Mouse (Mus musculus): ENCODE results near the gene Cfap43. TPM values are rescaled to one million over a fixed set of nuclear protein-coding genes. Genes with fewer than 3 reads are reported as not detected.

Cfap43 gene
- polyA plus RNA-seq, 1 experiment from 2014 or later: 0.20 TPM

DNA sequence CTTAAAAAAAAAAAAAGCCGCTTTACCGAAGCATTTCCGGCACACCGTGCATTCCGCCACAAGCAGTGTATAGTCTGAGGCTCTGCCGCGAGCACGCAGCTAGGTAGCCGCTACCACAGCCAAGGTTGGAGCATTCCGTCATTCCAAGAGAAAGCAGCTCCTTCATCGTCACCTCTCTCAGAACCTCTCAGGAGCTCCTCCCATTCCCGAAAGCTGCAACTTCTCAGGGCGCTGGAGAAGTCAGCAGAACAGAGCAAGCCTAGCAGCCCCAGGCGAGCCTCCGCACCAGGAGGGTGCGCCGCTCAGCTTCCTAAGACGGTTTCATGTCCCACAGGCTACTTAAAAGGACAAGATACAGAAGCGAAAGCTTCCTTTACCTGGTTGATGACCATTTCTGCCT, 163.5 kb downstream of the Cfap43 start:
- Histone ChIP-seq H3K27ac (no peak overlapping the region), H3K36me3 (no peaks in the 10 kb centered on the region), H3K4me2 (peak overlapping the region; percentile 9; the same call in 1 of the 2 replicates), H3K9ac (no peak overlapping the region), H3K9me3 (0 out of 2 replicates have a peak, but pooled peaks cover 3% of the 10 kb centered on the region), H3K4me3 (no peak overlapping the region), H3K4me1 (no peaks in the 10 kb centered on the region), H3K27me3 (no peaks in the 10 kb centered on the region)
- WGBS: 70% methylated on average over 19 of the region's 19 CpGs
- ATAC-seq (ENCODE audit: insufficient number of reproducible peaks, insufficient read depth, low FRiP score, low TSS enrichment, low read depth): no peak

DNA sequence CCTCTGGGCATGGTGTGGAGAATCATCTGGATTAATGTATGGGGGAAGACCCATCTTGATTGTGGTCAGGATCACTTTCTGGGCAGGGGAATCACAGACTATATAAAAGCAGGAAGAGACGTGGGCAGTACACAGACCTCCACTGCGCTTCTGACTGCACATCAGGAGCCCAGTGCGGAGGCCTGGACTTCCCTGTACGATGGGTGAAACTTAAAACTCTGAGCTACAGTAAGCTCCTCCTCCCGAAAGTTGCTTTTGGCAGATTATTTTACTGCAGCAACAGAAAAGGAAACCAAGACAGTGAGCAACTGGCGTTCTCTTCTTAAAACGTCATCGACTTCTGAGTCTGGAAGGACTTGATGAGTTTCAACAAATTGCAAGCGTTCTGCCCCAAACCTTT, 164.2 kb downstream of the Cfap43 start:
- Histone ChIP-seq H3K27me3 (no peaks in the 10 kb centered on the region), H3K4me2 (no peak overlapping the region), H3K9ac (no peak overlapping the region), H3K36me3 (no peaks in the 10 kb centered on the region), H3K4me3 (no peak overlapping the region), H3K4me1 (no peaks in the 10 kb centered on the region), H3K27ac (no peak overlapping the region), H3K9me3 (0 out of 2 replicates have a peak, but pooled peaks cover 3% of the 10 kb centered on the region)
- ATAC-seq (ENCODE audit: insufficient number of reproducible peaks, insufficient read depth, low FRiP score, low TSS enrichment, low read depth): no peak
- 74% methylated on average over 9 of the region's 9 CpGs for WGBS

DNA sequence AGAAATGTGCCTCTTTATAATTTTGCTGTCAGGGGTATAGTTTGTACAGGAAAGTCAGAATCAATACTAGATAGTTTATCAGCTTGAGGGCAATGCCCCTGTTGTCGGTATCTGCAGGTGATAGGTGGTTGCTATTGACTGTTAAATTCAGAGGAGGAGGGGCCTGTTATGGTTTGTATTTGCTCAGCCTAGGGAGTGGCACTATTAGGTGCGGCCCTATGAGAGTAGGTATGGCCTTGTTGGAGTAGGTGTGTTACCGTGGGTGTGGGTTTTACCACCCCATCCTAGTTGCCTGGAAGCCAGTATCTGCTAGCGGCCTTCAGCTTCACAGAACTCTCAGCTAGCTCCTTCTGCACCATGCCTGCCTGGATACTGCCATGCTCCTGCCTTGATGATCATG, 165.2 kb downstream of the Cfap43 start:
- Histone ChIP-seq H3K27me3 (no peaks in the 10 kb centered on the region), H3K9ac (no peak overlapping the region), H3K36me3 (no peaks in the 10 kb centered on the region), H3K4me2 (no peak overlapping the region), H3K4me1 (no peaks in the 10 kb centered on the region), H3K9me3 (0 out of 2 replicates have a peak, but pooled peaks cover 3% of the 10 kb centered on the region), H3K4me3 (no peak overlapping the region), H3K27ac (no peak overlapping the region)
- ATAC-seq (ENCODE audit: insufficient number of reproducible peaks, insufficient read depth, low FRiP score, low TSS enrichment, low read depth): no peak
- WGBS: 82% methylated on average over 4 of the region's 4 CpGs

DNA sequence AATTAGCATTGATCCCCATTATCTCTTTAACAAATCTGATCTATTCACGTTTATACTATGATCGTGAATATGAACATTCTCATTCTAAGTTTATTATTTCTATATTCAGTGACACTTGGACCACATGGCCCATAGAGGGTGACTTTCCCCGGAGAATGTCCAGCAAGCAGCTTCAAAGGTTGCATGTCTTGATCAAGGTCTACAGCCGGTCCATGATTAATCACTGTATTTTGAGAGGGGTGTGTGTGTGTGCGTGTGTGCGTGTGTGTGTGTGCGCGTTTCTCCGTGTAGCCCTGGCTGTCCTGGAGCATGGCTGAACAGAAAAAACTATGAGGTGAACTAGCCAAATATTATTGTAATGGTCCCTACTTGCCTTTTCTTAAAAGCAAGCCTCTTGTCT, 166.6 kb downstream of the Cfap43 start:
- H3K4me2 ChIP-seq: no peak overlapping the region
- no peak overlapping the region for H3K9ac ChIP-seq
- no peaks in the 10 kb centered on the region for H3K27me3 ChIP-seq
- H3K4me1 ChIP-seq: no peaks in the 10 kb centered on the region
- no peak overlapping the region for H3K27ac ChIP-seq
- 90% methylated on average over 9 of the region's 9 CpGs for WGBS
- no peak for ATAC-seq (ENCODE audit: insufficient number of reproducible peaks, insufficient read depth, low FRiP score, low TSS enrichment, low read depth)
- H3K36me3 ChIP-seq: no peaks in the 10 kb centered on the region
- 0 out of 2 replicates have a peak, but pooled peaks cover 3% of the 10 kb centered on the region for H3K9me3 ChIP-seq
- no peak overlapping the region for H3K4me3 ChIP-seq

DNA sequence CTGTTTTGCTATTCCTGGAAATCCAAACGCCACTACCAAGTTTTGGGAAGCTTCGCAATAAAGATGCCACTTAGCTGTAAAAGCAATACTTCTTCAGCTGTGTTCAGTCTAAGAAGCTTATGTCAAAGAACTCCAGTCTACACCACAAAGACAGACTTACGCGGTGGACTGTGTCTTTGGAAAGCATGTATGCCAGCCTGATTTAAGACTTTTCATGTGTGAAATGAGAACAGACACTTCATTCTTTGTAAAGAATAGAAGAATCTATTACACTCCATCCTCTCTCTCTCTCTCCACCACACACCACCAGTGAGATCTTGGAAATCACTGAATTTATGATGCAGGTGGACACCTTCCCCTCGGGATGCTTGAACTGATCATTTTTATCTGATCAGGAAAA, 168.7 kb downstream of the Cfap43 start:
- H3K4me2 ChIP-seq: no peak overlapping the region
- H3K9ac ChIP-seq: no peak overlapping the region
- H3K9me3 ChIP-seq: no peaks in the 10 kb centered on the region
- no peak overlapping the region for H3K27ac ChIP-seq
- 75% methylated on average over 5 of the region's 5 CpGs for WGBS
- no peaks in the 10 kb centered on the region for H3K36me3 ChIP-seq
- H3K4me3 ChIP-seq: no peak overlapping the region
- no peaks in the 10 kb centered on the region for H3K4me1 ChIP-seq
- ATAC-seq (ENCODE audit: insufficient number of reproducible peaks, insufficient read depth, low FRiP score, low TSS enrichment, low read depth): no peak
- H3K27me3 ChIP-seq: no peaks in the 10 kb centered on the region

DNA sequence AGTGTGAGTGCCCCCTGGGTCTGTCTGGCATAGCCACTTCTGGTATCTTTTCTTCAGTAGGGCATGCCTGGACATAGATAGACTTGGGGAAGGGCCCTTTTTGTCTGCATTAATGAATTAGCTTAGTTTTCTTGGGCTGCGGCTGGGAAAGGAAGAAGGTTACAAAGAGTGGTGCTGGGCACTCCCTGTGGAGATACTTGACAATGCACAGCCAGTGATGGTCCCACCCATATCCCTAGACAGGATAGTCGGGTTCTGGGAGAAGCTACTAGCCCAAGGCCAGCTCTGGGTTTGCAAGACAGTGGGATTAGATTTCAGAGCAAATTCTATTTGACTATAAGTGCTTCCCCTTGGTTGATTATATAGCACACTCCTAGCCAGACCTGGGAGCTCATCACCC, 170.1 kb downstream of the Cfap43 start:
- Histone ChIP-seq H3K36me3 (no peaks in the 10 kb centered on the region), H3K9ac (no peak overlapping the region), H3K4me1 (no peaks in the 10 kb centered on the region), H3K4me3 (no peak overlapping the region), H3K4me2 (no peak overlapping the region), H3K27ac (no peak overlapping the region), H3K27me3 (no peaks in the 10 kb centered on the region), H3K9me3 (no peaks in the 10 kb centered on the region)
- WGBS: 53% methylated on average over 2 of the region's 2 CpGs
- no peak for ATAC-seq (ENCODE audit: insufficient number of reproducible peaks, insufficient read depth, low FRiP score, low TSS enrichment, low read depth)

DNA sequence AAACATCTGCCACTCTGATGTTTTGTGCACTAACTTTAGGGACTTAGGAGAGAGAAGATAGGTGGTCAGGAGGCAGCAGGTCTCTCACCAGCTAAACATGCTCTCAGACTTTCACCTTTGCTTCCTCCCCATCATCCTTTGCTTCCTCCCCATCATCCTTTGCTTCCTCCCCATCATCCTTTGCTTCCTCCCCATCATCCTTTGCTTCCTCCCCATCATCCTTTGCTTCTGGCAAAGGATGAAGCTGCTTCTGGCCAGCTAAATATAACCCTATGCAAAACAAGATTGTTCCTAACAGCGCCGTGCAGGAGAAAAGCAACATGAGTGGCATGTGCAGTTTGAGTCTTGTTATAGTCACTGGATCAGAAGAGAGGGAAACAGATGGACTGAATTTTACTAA, 172.0 kb downstream of the Cfap43 start:
- Histone ChIP-seq H3K9ac (no peak overlapping the region), H3K4me2 (no peak overlapping the region), H3K9me3 (no peaks in the 10 kb centered on the region), H3K27me3 (no peaks in the 10 kb centered on the region), H3K4me3 (no peak overlapping the region), H3K4me1 (no peaks in the 10 kb centered on the region), H3K36me3 (no peaks in the 10 kb centered on the region), H3K27ac (no peak overlapping the region)
- 74% methylated on average over 2 of the region's 2 CpGs for WGBS
- ATAC-seq (ENCODE audit: insufficient number of reproducible peaks, insufficient read depth, low FRiP score, low TSS enrichment, low read depth): no peak

DNA sequence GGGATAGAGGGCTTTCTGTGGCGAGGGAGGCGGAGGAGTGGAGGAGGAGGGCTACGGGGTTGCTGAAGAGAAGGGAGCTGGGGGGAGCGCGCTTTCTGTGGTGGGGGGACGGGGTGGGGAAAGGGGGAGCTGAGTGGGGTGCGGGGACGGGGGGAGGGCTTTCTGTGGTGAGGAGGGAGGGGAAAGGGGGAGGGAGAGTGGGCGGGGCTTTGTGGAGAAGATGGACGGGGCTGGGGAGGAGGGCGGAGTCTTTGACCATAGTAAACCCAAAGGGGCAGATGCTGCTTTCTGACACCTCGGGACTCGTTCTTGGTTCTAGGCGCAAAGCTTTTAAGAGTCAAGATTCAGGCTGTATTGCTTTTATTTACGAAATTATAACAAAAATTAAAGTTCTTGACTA, 187.2 kb downstream of the Cfap43 start:
- peaks cover 35% of the 10 kb centered on the region for H3K36me3 ChIP-seq
- peak overlapping the region; percentile 84 for H3K9ac ChIP-seq
- no peaks in the 10 kb centered on the region for H3K27me3 ChIP-seq
- ATAC-seq (ENCODE audit: insufficient number of reproducible peaks, insufficient read depth, low FRiP score, low TSS enrichment, low read depth): no peak
- peak overlapping the region; percentile 98 for H3K27ac ChIP-seq
- peak overlapping the region; percentile 64 for H3K4me2 ChIP-seq
- H3K4me1 ChIP-seq: peaks cover 22% of the 10 kb centered on the region
- H3K4me3 ChIP-seq: peak overlapping the region; percentile 78
- WGBS: 2% methylated on average over 15 of the region's 15 CpGs
- H3K9me3 ChIP-seq: no peaks in the 10 kb centered on the region

DNA sequence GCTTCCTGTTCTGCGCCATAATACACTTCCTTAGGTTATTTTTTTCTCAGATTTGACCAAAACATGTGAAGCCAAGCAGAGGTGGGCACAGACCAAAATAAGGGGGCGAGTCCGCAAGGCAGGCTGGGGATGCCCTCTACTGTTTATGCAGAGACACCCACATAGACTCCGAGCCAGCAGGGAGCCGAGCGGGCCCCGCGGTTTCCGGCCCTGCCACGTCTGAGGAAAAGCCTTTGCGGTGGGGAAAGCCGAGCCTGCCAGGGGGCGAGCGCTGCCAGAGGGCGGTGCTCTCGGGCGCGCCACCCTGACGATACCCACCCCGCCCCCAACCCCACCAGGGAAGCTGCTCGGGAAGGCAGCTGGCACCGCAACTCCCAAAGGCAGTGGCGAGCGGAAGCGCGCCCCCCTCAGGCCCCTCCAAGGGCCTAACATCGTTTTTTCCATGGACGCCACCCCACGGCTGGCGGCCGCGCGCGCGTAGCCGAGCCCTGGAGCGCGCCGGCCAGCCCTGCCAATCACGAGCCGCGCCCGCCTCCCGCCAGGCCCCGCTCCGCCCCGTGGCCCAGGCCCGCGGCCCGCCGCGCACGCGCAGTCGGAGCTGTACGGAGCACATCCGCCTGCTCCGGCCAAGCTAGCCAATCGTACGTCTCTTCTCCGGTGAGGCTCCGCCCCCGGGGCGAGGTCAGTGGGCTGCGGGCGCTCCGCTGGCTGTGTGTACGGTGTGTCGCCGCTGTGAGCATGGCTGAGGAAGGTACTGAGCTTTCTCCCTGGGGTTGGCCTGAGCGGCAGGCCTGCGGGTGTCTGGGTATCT, 187.8 kb downstream of the Cfap43 start, which contains the start of gene Sfr1:
Sfr1 (plus strand) TSS at position 612 of the 811 bp plus-strand sequence.
- Histone ChIP-seq H3K4me3 (peak within 1 kb of the TSS; percentile 78), H3K9me3 (no peaks in the 10 kb centered on the region), H3K36me3 (peaks cover 35% of the 10 kb centered on the region), H3K27me3 (no peaks in the 10 kb centered on the region), H3K4me2 (peak within 1 kb of the TSS; percentile 64), H3K9ac (peak within 1 kb of the TSS; percentile 84), H3K27ac (peak within 1 kb of the TSS; percentile 98), H3K4me1 (peaks cover 23% of the 10 kb centered on the region)
- under 1% methylated on average over 63 of the region's 72 CpGs for WGBS
- ATAC-seq (ENCODE audit: insufficient number of reproducible peaks, insufficient read depth, low FRiP score, low TSS enrichment, low read depth): peak; percentile 94

DNA sequence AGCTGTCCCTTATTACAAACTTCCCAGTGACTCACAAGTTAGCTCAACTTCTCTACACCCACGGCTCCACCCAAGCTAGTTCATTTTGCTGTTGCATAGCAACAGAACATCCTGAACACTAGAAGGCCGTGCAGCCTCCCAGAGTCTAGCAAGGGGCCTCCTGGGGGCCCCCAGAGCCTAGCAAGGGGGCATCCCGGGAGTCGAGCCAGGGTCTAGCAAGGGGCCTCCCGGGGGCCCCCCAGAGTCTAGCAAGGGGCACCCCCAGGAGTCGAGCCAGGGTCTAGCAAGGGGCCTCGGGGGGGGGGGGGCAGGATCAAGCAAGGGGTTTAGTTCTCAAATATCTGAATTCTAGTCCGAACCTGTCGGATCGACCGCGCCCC, 188.4 kb downstream of the Cfap43 start:
- H3K4me1 ChIP-seq: peaks cover 29% of the 10 kb centered on the region
- peak overlapping the region; percentile 98 for H3K27ac ChIP-seq
- ATAC-seq (ENCODE audit: insufficient number of reproducible peaks, insufficient read depth, low FRiP score, low TSS enrichment, low read depth): peak; percentile 86
- H3K9me3 ChIP-seq: no peaks in the 10 kb centered on the region
- peaks cover 29% of the 10 kb centered on the region for H3K36me3 ChIP-seq
- WGBS: 0% methylated on average over 12 of the region's 12 CpGs
- H3K27me3 ChIP-seq: no peaks in the 10 kb centered on the region
- peak overlapping the region; percentile 78 for H3K4me3 ChIP-seq
- H3K4me2 ChIP-seq: peak overlapping the region; percentile 64
- peak overlapping the region; percentile 84 for H3K9ac ChIP-seq

DNA sequence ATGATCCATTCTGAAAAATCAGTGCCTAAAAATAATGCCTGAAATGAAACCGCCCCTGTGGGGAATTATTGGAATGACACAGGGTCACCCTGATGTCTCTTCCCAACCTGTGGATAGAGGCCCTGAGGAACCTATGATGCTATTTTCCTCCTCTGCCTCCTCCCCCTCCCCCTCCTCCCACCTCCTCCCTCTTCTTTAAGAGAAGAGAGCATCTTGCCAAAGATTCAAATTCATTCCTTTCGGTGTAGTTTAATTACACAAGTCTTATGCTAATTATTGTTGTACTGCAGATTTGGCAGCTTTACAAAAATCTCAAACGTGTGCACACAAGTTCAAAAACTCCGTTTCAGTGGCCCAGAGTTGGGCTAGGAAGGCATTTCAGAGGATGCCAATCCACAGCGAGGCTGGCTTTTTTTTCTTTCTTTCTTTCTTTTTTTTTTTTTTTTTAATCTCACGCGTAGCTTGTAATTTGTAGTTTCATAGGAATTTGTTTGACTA, 193.4 kb downstream of the Cfap43 start:
- no peak for ATAC-seq (ENCODE audit: insufficient number of reproducible peaks, insufficient read depth, low FRiP score, low TSS enrichment, low read depth)
- H3K9me3 ChIP-seq: no peaks in the 10 kb centered on the region
- no peak overlapping the region for H3K27ac ChIP-seq
- H3K27me3 ChIP-seq: no peaks in the 10 kb centered on the region
- no peak overlapping the region for H3K4me3 ChIP-seq
- 31% methylated on average over 7 of the region's 7 CpGs for WGBS
- H3K4me2 ChIP-seq: no peak overlapping the region
- no peak overlapping the region for H3K9ac ChIP-seq
- peaks cover 25% of the 10 kb centered on the region for H3K4me1 ChIP-seq
- no peaks in the 10 kb centered on the region for H3K36me3 ChIP-seq

DNA sequence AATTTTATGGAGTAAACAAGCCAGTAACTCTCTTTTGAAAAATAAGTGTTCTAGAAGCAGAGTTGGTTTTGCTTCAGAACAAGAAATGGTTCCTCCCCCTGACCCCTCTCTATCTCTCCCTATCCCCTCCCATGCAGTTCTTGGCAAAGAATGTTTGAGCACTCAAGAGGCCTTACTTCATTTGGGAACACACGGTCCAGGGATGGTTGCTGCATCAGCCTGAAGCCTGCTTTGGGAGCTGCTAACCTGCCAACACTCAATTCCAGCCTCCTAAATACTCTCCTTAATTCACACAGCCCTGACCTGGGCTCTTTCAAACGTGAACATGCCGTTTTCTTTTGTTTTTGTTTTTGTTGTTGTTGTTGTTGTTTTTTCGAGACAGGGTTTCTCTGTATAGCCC, 194.2 kb downstream of the Cfap43 start:
- WGBS: 81% methylated on average over 4 of the region's 4 CpGs

More for the DNA sequence above, 194.2 kb downstream of the Cfap43 start:
- H3K36me3 ChIP-seq: no peaks in the 10 kb centered on the region
- peaks cover 18% of the 10 kb centered on the region for H3K4me1 ChIP-seq
- no peak overlapping the region for H3K4me3 ChIP-seq
- H3K9me3 ChIP-seq: no peaks in the 10 kb centered on the region
- H3K4me2 ChIP-seq: no peak overlapping the region
- no peak overlapping the region for H3K27ac ChIP-seq
- no peaks in the 10 kb centered on the region for H3K27me3 ChIP-seq
- no peak overlapping the region for H3K9ac ChIP-seq
- no peak for ATAC-seq (ENCODE audit: insufficient number of reproducible peaks, insufficient read depth, low FRiP score, low TSS enrichment, low read depth)

All from embryonic facial prominence, embryonic 13.5 days (tissue).